Mouse (Mus musculus) heart, adult 11 months (tissue): ENCODE measurements around the gene Cdk5rap2.
A peak's percentile ranks its signal among the peaks of the same experiment; 100 is the strongest.

Experiments used
- DNase-seq: peaks from one replicate; pipeline ENCODE4 v3.0.0; 2022

Gene Cdk5rap2

DNA sequence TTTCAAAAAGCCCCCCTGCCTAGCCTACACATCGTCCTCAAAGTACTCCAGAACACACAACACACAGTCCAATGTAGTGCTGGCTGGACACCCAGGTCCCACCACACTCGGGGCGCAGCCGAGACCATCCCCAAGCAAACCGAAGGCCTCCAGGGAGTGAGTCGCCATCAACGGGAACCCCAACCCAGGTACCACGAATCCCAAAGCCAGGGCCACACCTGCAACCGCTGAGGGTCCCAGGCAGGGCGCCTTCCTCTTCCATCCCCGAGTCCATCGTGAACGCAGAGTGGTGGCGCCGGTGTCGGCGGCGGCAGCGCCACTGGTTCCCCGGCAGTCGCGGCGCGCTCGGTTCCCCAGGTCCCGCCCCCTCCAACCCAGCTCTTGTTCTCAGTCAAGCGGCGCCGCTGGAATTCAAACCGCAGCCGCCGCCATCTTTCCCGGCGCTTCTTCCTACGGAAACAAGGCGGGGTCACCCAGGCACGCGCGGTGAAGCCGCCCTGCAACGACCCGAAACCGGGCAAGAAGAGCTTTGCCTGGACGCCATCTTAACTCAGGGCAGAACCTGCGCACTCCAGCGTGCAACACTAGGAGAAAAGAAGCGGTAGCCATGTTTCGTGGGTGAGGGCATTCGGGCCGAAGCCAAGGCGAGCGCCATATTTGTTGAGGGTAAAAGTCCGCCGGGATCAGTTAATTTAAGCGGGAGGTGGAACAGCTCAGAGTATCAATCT, at the start of gene Cdk5rap2:
Gene Cdk5rap2 (minus strand): TSS at position 450 of the 728 bp plus-strand sequence.
- DNase-seq, result peak; percentile 99

DNA sequence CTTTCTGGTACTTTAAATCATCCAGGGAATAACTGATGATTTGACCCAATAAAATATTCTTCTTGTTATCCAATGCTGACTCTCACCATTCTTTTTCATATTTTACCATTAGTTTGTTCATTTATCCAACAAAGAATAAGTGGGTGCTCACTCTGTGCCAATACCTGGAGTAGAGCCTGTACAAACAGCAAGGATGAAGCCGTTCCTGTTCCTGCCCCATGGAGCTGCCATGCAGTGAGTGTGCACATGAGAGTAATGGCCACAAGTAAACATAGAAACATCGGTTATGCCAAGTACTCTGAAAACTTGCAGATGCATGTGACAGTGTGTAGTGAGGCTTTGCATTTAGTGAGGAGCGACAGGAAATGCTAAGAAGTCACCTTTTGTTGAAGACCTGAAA, 41.9 kb upstream of the Cdk5rap2 start:
- DNase-seq, result no peak

DNA sequence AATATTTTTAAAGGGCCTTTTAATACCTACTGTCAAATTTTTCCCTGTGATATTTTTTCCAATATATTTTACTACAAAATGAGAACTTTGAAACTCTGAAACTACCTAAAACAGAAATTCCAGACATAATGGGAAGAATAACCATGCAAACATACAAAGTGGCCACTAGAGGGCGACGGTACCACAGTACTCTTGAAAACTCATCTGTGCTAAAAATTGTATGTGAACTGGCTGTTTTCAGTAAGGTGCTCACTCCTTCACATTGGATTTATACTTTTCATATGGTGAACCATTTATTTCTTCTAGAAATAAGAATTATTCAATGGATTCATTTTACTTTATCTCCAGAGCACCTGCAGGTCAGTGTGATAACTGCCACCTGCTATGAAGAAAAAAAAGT, 41.5 kb upstream of the Cdk5rap2 start:
- DNase-seq, result no peak

DNA sequence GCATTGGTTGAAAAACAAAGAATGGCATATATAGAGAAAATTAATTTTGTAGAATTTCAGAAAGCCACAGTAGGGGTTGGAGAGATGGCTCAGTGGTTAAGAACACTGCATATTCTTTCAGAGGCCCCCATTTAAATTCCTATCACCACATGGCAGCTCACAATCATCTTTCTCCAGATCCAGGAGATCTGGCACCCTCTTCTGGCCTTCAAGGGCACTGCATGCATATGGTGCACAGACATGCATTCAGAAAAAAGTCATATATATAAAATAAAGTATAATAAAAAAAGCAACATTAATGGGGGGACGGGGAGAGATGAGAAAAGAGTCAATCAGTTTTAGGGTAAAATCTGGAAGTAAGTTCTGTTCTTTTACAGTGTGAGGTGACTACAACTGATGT, 39.4 kb upstream of the Cdk5rap2 start:
- DNase-seq, result no peak

DNA sequence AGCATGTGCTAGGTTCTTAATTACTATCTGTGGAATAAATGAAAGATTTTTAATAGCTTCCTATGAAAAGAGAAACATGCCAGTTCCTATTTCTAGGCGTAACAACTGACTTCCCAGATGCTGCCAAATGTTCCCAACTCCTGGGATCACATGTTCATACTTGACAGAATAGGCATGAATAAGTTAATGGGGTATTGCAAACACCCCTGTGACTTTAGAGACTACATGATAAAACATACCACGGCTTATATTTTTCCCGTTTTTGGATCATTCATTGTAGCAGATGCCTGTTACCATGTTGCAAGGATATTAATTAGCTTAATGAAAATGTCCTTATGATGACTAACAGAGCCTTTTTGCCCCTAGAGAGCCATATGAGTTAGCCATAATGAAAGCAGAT, 36.5 kb upstream of the Cdk5rap2 start:
- no peak for DNase-seq

DNA sequence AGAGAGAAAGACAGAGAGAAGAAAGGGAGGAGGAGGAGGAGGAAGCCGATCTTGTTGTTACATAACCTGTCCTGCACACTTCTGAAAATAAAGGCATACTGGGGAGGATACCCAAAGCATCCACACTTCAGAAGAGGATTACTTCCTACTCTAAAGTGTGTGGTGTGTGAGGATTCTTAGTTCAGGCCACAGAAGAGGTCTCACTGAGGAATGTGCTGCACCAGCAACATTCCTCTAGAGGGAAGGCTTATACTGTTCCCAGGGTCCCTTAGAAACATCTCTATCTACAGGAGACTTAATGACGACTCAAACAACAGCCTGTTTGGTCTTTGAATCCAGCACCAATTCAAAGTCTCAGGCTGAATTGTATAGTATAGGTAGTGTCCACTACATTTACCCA, 10.0 kb upstream of the Cdk5rap2 start:
- peak; percentile 16 for DNase-seq

DNA sequence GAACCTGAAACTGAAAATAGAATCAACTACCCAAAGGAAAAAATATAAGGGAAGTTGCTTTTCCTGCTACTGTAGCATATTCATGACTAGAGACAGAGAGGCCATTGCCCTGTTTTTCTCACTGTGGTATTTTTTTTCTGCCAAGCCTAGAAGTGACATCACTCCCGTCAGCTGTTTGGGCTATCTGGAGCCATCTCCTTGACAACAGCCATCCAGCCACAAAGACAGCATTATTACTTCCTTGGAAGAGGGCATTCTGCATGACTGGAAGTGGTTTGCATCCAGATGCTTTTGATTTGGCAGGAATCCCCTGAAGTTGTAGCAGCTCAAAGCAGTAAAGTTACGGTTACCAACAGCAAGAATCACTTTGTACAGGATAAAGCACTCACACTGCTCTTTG, 1.9 kb upstream of the Cdk5rap2 start:
- DNase-seq, result peak; percentile 92

DNA sequence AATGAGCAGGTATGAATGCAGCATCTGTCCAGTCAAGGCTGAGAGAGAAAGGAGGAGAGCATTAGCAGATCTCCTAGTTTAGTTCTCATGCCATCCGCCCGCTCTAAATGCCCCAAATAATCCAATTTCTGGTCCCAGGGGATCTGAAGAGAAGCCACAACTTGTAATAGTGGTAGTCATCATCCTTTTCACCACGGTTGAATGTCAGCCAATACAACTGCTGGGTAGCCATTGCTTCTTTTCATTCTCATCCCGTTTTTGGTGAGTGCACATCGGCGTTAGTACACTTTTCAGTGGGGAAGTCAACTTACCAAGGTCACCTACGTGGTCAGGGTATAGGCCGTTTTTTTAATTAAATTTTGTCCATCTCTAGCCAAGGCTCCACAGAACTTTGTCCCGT, 787 bp downstream of the Cdk5rap2 start:
- DNase-seq, result peak; percentile 77

DNA sequence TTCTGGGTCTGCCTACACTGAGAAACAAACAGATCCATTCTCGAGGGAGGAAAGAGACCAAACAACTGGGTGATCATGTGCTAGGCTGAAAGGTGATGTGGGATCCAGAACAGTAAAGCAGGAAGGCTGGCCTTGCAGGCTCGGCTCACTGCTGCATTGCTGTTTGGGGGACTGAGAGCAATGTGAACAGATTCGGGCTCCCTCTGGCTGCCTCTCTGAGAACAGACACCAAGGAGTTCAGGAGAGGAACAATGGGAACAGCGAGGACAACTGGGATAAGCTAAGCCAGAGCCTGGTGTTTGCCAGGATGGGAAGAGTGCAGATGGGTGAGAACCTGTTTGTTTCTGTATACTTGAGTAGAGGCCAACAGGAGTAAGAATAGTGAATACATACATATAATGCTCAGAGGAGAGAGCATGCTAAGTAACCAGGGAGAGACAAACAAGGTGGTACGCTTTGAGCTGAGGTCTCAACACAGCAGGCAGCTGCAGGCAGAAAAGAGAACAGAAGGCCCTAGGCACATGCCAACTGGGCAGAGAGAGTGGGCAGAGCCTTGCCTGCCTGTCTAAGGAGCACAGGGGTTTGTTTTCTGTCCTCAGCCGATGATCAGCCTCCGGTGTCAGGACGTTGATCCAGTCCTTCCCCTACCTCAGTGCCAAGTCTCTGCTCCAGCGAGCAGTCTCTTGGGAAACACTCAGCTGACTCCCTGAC, 8.0 kb downstream of the Cdk5rap2 start:
- DNase-seq, result no peak

DNA sequence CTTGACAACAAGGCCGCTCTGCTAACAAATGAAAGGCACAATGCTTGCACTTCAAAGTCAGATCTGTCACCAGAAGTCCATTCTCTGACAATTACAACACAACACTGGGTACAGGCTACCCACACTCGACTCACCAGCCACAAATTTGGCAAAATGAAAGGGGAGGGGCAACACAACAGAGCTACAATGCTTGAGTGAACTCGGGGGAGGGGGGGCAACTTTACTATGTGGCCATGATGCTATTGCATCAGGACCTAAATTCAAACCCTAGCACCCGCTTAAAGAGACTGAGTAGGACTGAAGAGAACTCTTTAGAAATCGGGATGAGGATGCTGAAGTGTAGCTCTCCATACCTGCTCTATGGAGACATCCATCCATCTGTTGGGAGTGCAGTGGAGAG, 10.8 kb downstream of the Cdk5rap2 start:
- peak; percentile 22 for DNase-seq

DNA sequence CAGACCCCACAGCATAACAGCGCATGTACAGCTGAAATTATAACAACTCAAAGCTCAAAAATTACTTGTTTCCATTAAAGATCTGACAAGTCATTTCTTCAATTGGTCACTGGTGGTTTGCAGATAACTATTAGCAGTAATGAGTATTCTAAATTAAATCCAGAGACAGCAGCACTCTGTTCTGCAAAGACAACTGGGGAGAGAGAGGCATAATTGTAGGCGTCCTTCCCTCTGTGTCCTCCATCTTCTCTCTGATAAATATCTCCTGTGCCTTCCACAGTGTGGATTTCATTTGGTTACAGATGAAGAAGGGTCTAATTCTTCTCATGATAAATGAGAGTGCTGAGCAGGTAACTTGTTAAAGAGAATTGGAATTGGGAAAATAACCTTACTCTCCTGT, 11.2 kb downstream of the Cdk5rap2 start:
- peak; percentile 4 for DNase-seq

DNA sequence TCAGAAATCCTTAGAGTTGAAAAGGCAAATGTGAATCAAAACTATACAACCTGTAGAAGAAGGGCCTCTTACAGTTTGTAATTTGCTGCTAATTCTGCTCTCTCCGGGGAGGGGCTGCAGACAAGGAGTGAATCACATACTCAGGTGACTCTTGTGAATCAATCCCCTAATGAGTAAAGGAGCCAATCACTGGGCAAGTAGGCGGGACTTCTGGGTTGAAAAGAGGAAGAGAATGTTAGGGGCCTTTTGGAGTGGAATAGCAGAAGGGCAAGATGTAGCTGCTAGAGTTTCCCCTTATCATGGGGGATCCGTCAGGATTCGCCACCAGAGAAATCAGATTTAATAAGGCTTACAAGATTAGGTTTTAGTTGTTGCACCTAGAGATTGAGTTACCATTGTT, 12.2 kb downstream of the Cdk5rap2 start:
- peak; percentile 81 for DNase-seq

DNA sequence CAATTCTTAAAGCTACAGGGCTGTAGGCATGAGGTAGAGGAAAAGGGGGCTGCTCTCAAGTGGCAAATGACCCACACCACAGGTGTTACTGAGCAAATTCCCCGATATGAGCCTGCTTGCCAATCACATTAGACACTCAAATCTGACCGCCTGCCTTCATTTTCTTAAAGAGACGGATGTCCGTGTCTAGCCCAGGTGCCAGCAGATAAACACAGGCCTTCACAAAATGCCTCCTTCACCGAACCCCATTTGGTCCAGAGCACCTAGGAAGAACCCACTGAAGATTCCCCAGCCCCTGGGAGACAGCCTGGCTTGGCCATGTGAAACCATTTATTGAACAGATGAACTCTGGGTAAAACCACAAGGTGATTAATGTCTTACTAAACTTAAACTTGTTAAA, 13.5 kb downstream of the Cdk5rap2 start:
- peak; percentile 54 for DNase-seq

DNA sequence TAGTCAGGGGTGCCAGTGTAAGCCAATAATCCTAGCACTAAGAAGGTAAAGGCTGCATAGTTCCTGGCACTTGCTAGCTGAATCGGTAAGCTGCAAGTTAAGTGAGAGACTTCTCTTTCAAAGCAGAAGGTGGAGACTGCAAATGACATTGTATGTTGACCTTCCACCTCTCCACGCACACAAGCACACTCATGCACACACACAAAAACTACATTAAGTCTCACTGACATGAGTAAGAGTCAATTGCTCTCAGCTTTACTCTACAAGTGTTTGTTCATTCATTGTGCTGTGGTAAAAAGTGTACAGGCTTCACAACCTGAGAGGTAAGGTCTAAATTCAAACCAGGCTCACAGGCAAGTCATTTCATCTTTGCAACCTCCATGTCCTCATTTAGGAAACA, 15.5 kb downstream of the Cdk5rap2 start:
- peak; percentile 12 for DNase-seq

DNA sequence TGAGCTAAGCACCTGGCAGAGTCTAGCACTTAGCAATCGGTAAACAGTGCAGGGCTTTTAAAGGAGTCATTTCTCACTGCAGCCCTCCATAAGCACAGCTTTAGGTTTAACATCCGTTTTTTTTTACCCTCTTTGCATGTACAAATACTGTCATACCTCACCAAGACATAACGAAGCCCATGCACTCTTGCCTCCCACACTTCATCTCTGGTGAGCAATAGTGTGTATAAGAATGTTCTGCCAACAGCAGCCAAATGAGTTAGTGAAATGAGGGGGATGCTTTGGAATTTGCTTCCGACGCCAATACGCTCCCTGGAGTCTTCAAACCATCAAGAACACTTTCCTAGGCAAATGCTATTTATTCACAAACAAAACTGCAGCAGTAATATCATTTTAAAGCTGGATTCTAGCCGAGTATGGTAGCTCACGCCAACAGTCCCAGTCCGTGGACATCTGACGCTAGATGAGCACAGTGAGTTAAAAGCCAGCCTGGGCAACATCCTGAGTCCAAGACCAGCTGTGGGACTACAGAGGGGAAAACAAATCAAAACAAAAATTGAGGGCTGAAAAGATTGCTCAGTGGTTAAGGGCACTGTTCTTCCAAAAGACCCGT, 18.4 kb downstream of the Cdk5rap2 start:
- DNase-seq, result peak; percentile 93

DNA sequence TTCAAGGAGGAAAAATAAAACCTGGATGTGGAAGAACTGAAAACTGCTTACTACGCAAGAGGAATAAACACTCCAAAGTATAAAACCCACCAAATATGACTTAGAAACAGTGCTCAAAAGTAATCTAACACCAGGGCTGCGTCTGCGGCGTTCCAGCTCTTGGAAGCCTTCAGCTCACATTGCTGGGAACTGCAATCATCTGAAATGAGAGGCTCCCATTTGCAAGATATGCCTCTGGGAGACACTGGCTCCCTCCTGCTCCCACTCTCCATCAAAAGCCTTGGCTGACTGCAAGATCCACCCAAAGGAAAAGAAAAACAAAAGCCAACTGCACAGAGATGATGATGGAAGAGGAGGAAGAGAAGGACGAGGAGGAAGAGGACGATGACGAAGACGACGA, 19.2 kb downstream of the Cdk5rap2 start:
- DNase-seq, result peak; percentile 96

DNA sequence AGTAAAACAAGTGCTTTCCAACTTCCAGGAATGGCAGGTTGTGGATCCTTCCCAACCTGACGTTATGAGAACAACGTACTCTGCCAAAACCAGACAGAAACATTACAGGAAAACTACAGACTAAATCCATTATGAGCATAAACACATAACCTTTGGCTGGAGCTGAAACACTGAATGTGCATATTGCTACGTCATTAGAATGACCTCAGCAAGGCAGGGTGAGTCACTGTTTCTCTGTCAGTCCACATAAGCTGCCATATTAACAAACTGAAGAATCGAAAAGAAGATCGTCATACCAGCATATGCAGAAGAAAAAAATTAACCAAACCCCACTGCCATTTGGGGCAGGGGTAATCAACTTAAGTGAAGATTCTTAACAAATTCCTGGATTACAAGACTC, 24.0 kb downstream of the Cdk5rap2 start:
- DNase-seq, result peak; percentile 23

DNA sequence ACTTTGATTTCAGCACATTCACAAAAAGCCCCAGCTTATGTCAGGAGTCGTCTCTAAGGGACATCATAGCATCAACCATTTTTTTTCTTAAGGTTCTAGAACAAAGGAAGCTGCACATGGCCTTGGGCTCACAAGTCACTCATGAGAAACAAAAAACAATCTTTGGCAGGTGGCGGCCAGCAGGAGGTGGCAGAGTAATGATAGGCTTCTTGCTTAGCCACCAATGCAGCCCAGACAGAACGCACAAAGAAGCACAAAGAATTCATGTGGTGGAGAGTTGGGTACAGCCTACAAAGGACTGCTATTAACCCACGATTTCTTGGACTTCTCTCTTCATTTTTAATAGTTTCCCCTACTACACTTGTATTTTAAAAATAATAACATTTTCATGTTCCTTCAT, 32.9 kb downstream of the Cdk5rap2 start:
- DNase-seq, result peak; percentile 68

DNA sequence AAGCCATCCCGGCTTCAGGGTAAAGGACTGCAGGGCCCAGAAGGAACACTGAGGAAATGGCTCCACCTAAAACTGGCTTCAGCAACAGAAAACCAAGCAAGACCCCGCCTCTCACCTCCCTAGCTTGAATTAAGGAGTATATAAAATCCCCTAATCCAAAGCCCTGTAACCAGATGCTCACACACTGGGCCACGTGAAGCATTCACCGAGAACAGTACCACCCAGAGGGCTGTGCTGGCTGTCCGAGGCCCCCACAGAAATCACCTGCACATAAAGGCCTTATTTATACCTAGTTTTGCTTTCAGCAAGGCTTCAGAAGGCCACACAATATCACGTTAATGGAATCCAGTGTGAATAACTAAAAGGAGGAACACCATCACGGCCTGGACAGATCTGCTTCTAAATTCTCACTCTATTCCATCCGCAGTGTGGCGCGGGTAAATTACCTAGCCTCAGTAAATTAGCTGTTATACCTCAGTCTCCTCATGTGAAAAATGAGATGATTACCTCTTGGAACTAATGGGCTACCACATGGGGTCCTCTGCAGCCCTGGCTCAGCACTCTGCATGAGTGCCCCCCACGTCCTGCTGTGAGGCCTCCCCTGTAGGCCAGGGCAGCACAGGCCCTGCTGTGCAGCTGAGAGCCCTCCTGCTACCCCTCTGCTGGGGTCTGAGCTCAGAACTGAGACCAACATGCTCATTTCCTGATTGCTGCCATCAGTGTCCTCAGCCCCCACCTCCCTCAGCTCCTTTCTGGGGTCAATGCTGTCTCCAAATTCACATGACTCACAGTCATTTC, 45.0 kb downstream of the Cdk5rap2 start:
- peak; percentile 79 for DNase-seq

DNA sequence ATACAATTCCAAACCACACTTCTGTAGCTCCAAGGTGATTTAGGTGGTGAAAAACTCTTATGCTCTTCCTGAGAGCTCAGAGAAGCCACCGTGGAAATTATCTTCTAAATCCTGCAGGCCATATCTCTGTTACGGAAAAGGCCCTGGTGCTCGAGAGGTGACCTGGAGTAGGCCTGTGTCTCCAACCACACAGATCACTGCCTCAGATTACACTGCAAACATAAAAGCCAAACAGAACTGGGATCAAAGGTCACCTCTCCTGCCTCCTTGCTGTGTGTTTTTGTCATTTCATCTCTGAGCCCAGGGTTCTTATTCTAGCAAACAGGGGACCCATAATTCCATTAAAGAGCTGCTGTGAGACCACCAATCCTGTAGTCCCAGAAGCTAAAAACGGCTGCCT, 48.9 kb downstream of the Cdk5rap2 start:
- peak; percentile 60 for DNase-seq

DNA sequence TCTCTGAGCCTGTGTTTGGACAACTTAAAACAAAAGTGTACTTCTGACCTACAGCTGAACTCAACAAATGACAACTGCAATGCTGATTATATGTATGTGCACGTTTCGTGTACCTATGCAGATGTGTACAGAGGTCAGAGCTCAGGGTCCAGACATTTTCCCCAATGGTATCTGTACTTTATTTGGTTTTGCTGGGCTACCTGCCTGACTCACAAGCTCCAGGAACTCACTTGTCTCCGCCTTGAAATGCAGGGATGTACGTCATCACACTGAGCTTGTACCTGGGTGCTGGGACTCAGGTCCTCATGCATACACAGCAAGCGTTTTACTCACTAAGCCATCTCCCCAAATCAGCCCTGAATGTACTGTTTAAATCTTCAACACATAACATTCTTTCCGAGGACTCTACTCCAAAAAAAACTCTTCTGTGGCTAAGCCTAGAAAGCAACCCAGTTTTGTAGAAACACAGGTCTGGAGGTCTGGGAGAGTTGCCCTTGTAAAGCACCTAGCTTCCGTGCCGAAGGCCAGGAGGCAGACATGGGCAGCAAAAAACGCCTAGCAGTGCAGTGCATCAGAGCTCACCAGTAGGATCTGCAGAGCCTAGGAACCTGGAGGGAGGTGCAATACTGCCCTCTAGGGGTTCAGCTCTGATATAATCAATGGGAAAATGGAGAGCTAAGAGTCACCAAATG, 54.4 kb downstream of the Cdk5rap2 start:
- DNase-seq, result peak; percentile 84

DNA sequence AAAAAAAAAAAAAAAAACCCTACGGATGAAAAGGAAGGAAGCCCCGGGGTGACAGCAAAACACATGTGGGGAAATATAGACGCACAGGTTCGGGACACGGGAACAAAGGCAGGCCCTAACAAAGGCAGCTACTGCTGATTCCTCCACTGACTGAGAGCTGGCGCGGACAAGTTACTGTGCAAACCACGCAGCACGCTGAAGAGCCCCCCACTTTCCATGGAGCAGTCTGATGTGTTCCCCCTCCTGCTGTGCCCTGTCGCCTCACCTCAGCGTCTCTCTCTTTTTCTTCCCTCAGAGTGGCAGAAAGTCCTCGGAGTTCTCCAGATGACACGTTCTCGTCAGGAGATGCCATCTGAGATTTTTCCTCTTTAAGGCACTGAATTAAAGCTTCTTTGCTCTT, 55.8 kb downstream of the Cdk5rap2 start:
- peak; percentile 79 for DNase-seq

DNA sequence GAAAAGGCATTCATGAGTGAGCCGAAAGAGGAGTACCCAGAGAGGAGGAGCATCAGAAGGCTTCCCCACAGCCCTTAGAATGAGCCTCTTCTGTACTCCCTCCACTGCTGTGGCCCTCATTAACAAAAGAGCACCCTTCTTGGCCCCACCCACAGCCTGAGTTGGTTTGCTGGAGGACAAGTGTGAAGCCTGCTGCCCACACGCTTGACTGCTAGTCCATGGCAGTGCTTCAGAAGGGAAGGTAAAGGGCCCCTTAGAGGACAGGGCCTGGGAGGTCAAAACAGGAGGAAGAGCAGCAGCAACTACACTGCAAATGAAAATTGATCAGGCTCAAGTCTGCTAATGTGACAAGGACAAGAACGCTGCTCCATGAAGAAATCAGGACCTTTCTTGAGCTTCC, 56.6 kb downstream of the Cdk5rap2 start:
- peak; percentile 74 for DNase-seq
